Mouse (Mus musculus): Measurements from ENCODE around the gene Slc12a3. TPM values are rescaled to one million over a fixed set of nuclear protein-coding genes. Genes with fewer than 3 reads are reported as not detected.

Gene Slc12a3
- polyA plus RNA-seq (2014; fragmentation: Illumina TruSeq; extraction: RNeasy Lipid Tissue Mini Kit (QIAGEN cat#74804); ENCODE audit: insufficient read depth, low read depth, low replicate concordance), result not detected

GRCm38 (mm10) chr8:94328932-94329728 lies at the start of gene Slc12a3:
Gene Slc12a3, plus strand, starts transcription at chr8:94329201.

DNA sequence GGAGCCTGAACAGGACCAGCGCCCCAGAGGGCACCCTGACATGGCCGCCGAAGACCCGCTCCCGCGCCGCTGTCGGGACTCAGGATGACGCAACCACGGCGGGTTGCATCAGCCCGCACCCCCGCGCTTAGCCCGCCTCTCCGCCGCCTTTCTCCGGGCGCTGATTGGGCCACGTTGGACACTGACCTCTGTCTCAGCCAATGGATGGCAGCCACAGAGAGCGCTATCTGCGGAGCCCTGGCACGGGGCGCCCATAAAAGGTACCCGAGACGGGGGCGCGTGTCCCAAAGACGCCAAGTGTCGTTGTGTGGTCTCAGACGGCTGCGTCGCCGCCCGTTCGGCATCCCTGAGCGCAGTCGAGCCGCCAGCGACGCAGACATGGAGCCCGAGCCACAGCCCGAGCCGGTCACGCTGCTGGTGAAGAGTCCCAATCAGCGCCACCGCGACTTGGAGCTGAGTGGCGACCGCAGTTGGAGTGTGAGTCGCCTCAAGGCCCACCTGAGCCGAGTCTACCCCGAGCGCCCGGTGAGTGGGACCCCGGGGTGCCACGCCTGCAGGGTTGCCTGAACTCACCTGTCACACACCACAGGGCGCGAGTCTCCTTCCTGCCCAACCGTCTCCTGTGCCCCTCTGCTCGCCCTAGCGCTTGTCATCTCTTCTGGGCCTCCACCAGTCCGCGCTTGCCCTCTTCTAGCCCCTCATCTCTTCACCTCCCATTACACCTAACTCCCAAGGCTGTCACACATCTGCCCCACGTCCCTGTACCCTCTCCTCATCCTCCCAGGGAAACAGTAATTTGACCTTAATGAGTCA lies 57.4 kb downstream of the Slc12a3 start, which contains the start of gene Herpud1:
Herpud1 (plus strand) TSS at position 225 of the 813 bp plus-strand sequence.

Other genes with a start within 250 kb of the Slc12a3 start
- 9.5 TPM for gene Bbs2, start 230.3 kb upstream of the Slc12a3 start, polyA plus RNA-seq (2014; fragmentation: Illumina TruSeq; extraction: RNeasy Lipid Tissue Mini Kit (QIAGEN cat#74804); ENCODE audit: insufficient read depth, low read depth, low replicate concordance)
- gene Mt4, start 192.0 kb upstream of the Slc12a3 start, polyA plus RNA-seq (2014; fragmentation: Illumina TruSeq; extraction: RNeasy Lipid Tissue Mini Kit (QIAGEN cat#74804); ENCODE audit: insufficient read depth, low read depth, low replicate concordance), result not detected
- 1.7 TPM for gene Mt3, start 176.6 kb upstream of the Slc12a3 start, polyA plus RNA-seq (2014; fragmentation: Illumina TruSeq; extraction: RNeasy Lipid Tissue Mini Kit (QIAGEN cat#74804); ENCODE audit: insufficient read depth, low read depth, low replicate concordance)
- 53.1 TPM for gene Mt2, start 156.5 kb upstream of the Slc12a3 start, polyA plus RNA-seq (2014; fragmentation: Illumina TruSeq; extraction: RNeasy Lipid Tissue Mini Kit (QIAGEN cat#74804); ENCODE audit: insufficient read depth, low read depth, low replicate concordance)
- 159 TPM for gene Mt1, start 150.1 kb upstream of the Slc12a3 start, polyA plus RNA-seq (2014; fragmentation: Illumina TruSeq; extraction: RNeasy Lipid Tissue Mini Kit (QIAGEN cat#74804); ENCODE audit: insufficient read depth, low read depth, low replicate concordance)
- 8.2 TPM for gene Nup93, start 114.6 kb upstream of the Slc12a3 start, polyA plus RNA-seq (2014; fragmentation: Illumina TruSeq; extraction: RNeasy Lipid Tissue Mini Kit (QIAGEN cat#74804); ENCODE audit: insufficient read depth, low read depth, low replicate concordance)
- gene Herpud1, start 57.2 kb downstream of the Slc12a3 start, polyA plus RNA-seq (2014; fragmentation: Illumina TruSeq; extraction: RNeasy Lipid Tissue Mini Kit (QIAGEN cat#74804); ENCODE audit: insufficient read depth, low read depth, low replicate concordance), result 131 TPM
- 7.0 TPM for gene Nlrc5, start 105.2 kb downstream of the Slc12a3 start, polyA plus RNA-seq (2014; fragmentation: Illumina TruSeq; extraction: RNeasy Lipid Tissue Mini Kit (QIAGEN cat#74804); ENCODE audit: insufficient read depth, low read depth, low replicate concordance)
- 6.0 TPM for gene Cpne2, start 203.8 kb downstream of the Slc12a3 start, polyA plus RNA-seq (2014; fragmentation: Illumina TruSeq; extraction: RNeasy Lipid Tissue Mini Kit (QIAGEN cat#74804); ENCODE audit: insufficient read depth, low read depth, low replicate concordance)